Mouse (Mus musculus) telencephalon, adult 2 months (tissue): Measurements from ENCODE around the gene Lrp8.

Experiments
- DNase-seq: peaks from one replicate; pipeline ENCODE4 v3.0.0-alpha.2; 2011; ENCODE audit warnings: low read depth, low spot score

The Lrp8 gene

GRCm38 (mm10) chr4:107808655-107809054 lies 6.6 kb downstream of the Lrp8 start:
- DNase-seq, result no peak

- DNase-seq, result no peak
Observed at GRCm38 (mm10) chr4:107811006-107811405, 8.9 kb downstream of the Lrp8 start.

DNA sequence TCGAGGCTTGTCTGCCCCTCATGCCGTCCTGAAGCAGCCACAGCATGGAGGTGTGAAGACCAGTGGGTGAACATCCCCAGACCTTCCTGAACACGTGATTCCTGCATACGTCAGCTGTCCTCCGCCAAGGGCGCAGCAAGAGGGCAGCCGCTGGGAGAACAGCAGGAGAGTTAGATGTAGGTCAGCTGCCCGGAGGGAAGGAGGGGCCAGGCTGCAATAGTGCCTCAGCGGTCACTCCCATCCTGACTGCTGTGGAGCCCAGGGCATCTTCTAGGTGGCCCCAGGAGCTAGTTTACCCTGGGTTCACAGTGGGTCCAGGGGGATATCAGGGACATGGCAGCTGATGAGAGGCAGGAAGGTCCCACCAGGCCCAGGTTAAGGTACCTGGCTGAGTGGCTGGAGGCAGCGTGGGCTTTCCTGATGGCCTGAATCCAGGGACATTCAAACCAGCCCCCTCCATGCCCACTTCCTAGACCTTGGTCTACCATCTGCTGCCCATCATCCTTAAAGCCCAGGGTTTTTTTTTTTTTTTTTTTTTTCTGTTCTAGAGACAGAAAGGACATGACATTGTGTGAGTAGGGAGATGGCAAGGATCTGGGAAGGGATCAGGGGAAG lies 9.8 kb downstream of the Lrp8 start:
- no peak for DNase-seq

DNA sequence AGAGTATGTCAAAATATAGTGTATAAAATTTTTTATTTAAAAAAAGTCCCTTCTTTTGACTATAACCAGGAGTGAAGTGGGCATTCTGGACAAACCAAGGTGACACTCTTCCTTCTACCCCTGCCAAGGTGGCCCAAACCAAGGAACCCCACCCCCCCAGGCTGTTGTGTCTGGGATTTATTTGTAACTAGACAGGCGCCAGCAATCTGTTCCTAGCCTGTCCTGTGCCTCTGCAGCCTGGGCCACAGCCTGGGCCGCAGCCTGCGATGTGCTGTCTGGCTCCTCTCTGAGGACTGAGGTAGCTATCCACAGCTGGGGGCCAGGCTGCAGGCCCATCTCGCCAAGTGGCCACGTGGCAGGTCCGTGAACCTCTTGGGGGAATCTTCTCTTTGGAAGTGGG lies 10.3 kb downstream of the Lrp8 start:
- no peak for DNase-seq

- DNase-seq, result peak; percentile 65
Observed at GRCm38 (mm10) chr4:107816459-107816858, 14.4 kb downstream of the Lrp8 start.

DNA sequence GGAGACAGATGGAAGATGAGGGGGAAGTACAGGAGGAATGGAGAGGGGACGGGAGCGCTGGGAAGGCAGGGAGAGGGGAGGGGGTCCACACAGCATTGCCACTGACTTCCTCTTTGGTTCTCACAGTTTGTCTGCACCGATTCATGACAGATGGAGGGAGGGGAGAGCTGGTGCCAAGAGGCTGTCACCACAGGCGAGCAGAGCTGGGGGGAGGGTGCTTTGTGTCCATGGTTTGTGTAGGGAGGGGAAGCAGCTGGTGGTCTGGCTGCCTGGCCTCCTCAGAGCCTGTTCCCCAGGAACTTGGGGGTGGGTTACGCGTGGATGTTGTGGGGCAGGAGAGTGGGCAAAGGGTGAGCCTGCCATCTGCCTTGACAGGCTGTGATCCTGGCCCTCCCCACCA lies 15.4 kb downstream of the Lrp8 start:
- DNase-seq, result no peak

DNA sequence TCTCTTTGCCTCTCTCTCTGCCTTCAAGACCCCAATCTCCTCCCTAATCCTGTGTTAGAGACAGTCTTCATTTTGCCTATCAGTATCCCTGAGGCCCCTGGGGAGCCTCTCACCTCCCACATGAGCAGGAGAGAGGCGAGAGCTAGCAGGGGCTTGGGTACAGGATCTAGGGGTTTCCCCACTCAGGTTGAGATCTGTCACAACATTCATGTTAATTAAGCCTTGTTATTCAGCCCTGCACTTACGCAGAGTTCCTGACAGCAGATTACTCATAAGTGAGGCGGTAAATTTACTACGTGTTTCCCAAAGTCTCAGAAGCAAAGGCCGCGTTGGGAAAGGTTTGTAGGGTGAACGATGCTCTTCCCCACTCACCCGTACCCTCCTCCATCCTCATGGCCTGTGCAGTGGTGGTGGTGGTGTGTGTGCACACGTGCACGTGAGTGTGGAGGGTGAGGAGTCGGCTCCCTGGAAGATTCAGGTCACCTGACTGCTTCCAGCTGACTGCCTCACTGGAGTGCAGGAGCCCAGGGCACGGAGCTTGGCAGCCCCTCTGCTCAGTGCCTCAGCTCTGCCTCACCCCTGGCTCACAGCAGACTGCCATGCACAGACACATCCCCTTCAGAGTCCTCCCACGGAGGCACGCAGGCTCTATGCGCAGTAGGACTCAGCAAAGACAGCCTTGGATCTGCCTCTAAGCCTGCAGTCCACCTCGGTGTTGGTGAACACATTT lies 18.1 kb downstream of the Lrp8 start:
- DNase-seq, result peak; percentile 51

- DNase-seq, result no peak
Observed at GRCm38 (mm10) chr4:107820856-107821619, 19.0 kb downstream of the Lrp8 start.

DNA sequence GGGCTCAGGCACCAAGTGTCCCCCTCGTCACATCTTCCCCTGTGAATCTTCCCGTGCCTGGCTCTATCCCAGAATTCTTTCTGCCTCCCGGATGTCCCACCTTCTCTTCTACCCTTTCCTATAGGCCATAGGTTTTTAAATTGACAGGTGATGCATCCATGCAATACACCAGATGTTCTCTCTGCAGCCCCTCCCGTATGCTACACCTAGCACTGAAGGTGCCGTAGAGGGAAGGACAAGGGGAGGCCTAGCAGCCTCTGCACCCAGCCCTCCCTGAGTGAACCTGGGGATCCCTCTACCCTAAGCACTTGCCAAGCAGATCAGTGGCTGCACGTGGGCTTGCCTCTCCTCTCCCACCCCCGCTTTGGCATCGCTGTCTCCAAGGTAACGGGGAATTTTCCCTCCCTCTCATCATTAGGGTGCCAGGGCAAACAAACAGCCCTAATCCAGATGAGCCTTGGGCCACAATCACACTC lies 20.9 kb downstream of the Lrp8 start:
- no peak for DNase-seq

DNA sequence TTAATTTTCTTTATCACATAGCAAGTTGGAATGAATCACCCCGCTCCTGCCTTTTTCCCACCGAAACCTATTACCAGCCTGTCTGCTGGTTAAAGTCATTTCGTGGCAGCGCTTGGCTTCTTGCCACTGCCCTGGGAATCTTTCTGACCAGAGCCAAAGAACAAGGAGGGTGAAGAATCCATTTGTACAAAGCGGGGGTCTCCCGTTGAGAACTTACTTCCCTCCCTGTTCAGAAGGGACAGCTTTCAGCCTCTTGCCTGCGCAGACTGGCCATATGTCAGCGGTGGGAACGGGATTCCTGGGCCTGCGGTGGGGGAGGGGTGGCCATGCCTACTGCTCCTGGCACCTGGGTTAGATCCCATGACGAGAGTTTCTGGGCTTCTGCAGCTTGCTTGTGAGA lies 21.4 kb downstream of the Lrp8 start:
- no peak for DNase-seq

DNA sequence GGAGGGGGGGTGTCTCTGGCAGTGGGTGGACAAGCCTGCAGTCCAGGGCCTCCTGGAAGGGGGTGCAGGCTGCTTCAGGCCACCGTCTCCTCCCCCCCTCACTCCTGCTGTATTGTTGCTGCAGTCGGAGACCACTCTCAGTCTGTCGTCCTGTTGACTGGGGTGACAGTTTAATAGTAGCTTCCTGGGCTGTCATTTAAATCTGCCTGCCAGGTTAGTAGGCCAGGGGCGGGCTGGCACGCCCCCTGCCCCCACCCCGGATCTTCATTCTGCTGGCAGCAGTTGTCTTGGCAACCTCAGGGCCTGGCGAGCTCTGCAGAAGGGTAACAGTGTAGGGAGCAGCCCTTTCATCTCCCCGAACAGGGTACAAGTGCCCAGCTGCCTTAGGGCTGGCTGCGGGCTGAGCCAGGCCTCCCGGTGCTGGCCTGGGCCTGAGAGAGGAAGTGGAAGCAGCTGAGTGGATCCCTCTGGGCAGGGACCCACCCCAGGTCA lies 26.7 kb downstream of the Lrp8 start:
- no peak for DNase-seq

GRCm38 (mm10) chr4:107829675-107830074 lies 27.6 kb downstream of the Lrp8 start:
- no peak for DNase-seq

DNA sequence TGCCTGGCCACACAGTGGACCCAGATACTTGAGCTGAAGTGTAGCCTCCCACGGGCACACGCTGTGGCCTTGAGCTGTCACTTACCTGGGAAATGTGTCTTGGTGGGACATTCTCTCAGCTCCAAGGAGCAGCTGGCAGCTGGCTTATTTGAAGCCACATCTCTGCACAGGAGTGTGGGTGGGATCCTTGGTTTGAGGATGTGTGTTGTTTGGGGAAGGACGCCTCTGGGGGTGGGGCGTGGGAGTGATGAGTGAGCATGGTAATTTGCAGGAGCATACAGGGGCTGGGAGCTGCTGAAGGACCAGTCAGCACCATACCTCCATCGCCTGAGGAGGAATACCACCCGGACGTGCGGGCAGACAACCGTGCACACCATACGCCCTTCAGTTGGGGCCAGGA lies 28.1 kb downstream of the Lrp8 start:
- DNase-seq, result peak; percentile 67

GRCm38 (mm10) chr4:107830821-107831221 lies 28.8 kb downstream of the Lrp8 start:
- no peak for DNase-seq

DNA sequence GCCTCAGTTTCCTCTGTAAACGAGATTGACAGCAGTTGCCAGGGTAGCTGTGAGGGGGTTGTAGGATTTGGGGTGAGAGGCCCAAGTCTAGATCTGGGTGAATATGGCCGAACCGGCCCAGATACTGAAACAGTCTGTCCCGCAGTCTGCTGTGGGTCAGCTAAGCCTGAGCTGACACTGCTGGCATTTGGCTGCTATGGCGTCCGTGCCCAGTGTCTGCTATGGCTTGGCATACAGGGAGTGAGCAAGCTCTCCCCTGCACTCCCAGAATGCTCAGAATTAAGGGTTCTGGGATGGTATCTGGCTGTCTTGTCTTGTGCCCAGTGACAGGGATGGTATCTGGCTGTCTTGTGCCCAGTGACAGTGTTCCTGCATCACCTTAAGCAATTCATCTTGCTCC lies 29.6 kb downstream of the Lrp8 start:
- no peak for DNase-seq

DNA sequence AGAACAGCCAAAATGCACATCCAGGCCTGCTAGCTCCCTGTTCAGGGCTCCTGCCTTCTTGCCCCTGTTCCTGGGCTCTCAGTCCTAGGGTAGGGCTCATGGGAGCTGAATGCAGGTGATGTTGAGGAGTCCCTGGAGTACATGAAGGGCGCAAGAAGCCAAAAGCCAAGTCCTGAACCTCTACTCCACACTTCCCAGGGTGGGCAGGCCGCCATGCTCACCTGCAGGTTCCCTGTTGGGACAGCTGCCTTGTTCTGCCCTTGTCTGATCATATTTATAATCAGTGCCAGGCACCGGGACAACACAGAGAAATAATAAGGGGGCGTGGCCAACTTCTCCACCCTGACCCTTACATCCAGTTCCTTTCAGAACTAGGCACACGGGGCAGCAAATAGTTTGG lies 31.5 kb downstream of the Lrp8 start:
- no peak for DNase-seq

DNA sequence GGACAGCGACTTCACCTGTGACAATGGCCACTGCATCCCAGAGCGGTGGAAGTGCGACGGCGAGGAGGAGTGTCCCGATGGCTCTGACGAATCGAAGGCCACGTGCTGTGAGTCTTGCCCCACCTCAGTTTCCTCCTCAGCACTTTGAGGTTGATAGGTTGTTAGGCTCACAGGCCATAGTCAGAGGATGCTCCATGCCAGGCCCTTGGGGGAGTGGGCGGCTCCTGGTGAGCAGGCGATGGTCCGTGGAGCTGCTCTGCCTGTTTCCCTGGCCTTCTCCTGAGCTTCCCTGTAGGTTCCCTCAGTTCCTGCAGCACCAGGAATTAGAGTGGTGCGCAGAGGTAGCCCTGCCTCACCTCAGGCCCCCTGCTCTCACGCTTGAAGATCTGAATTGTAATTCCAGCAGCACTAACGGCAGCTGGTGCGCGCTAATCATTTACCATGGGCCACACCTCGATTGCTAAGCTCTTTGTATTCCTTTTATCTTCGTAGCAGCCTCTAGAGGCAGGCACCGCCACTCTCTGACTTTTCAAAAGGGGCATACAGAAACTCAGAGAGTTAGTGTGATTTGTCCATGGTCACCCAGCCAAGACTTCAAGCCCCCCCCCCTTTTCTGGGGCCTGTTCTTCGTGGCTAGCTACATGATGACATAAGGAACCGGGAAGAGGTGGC lies 32.7 kb downstream of the Lrp8 start:
- no peak for DNase-seq

GRCm38 (mm10) chr4:107835508-107835909 lies 33.4 kb downstream of the Lrp8 start:
- DNase-seq, result no peak

- DNase-seq, result peak; percentile 51
Observed at GRCm38 (mm10) chr4:107836758-107837157, 34.7 kb downstream of the Lrp8 start.

- DNase-seq, result no peak
Observed at GRCm38 (mm10) chr4:107837910-107838309, 35.8 kb downstream of the Lrp8 start.

- DNase-seq, result no peak
Observed at GRCm38 (mm10) chr4:107843687-107844086, 41.6 kb downstream of the Lrp8 start.

- no peak for DNase-seq
Observed at GRCm38 (mm10) chr4:107844971-107845370, 42.9 kb downstream of the Lrp8 start.
